In genomic region chr11:120913796-120914195, GRCm38 (mm10) we compare ENCODE assay signal across 17 mouse cellular contexts.
"Had no signal": no experiment of that assay in that cellular context is flagged by ENCODE, and none has a peak within 500 bp of the region (broad histone marks: within the 10 kb centered on the region; RNA-seq: fewer than 3 reads in every experiment).

No protein-coding gene starts in this region.

- H3K4me1 ChIP-seq: neural tube, embryonic 12.5 days; neural tube, embryonic 13.5 days; neural tube, embryonic 15.5 days; stomach, embryonic 15.5 days had no signal

- H3K36me3 ChIP-seq: stomach, embryonic 15.5 days had no signal

- H3K27ac ChIP-seq: neural tube, embryonic 12.5 days; neural tube, embryonic 13.5 days; neural tube, embryonic 15.5 days; stomach, embryonic 15.5 days; stomach, postnatal 0 days had no signal

- H3K27me3 ChIP-seq: neural tube, embryonic 12.5 days; neural tube, embryonic 13.5 days; neural tube, embryonic 15.5 days; stomach, embryonic 15.5 days had no signal

- DNase-seq: retina, postnatal 1 day; right cerebral cortex, adult 18-20 months; right cerebral cortex, postnatal 14 days; right cerebral cortex, postnatal 25 days; right cerebral cortex, postnatal 4 days; spleen, adult 18-20 months; thymus, adult 18-20 months; thymus, adult 2 months; thymus, postnatal 14 days; thymus, postnatal 25 days; thymus, postnatal 36 days; thymus, postnatal 4 days had no signal

- H3K4me3 ChIP-seq: neural tube, embryonic 12.5 days; neural tube, embryonic 13.5 days; neural tube, embryonic 15.5 days; stomach, embryonic 15.5 days had no signal
